Mouse (Mus musculus) kidney, postnatal 0 days (tissue): ENCODE measurements around the gene Letm1. TPM values are rescaled to one million over a fixed set of nuclear protein-coding genes. Genes with fewer than 3 reads are reported as not detected.
A peak's percentile ranks its signal among the peaks of the same experiment; 100 is the strongest.

Source experiments
- ATAC-seq: fragments of 200-750 bp; cut with Nextera tagmentation; replicated peaks from 2 replicates; pipeline ENCODE4 v1.8.0; 2017; ENCODE audit warnings: low read depth, moderate number of reproducible peaks, moderate TSS enrichment, moderate library complexity; ENCODE audit not compliant: low FRiP score
- DNase-seq: peaks from one replicate; pipeline ENCODE4 v3.0.0-alpha.2; 2016; ENCODE audit warnings: low spot score
- H3K27ac ChIP-seq: fragments of 300-500 bp; sonication (generic); 2 replicates; pipeline ENCODE4 v1.5.1; 2014; ENCODE audit warnings: mild to moderate bottlenecking
- H3K27me3 ChIP-seq: fragments of 300-500 bp; sonication (generic); 2 replicates; pipeline ENCODE4 v1.6.1; 2014; ENCODE audit warnings: low read length, mixed read lengths; ENCODE audit not compliant: insufficient read depth
- H3K36me3 ChIP-seq: fragments of 300-500 bp; sonication (generic); 2 replicates; pipeline ENCODE4 v1.6.1; 2014; ENCODE audit warnings: low read length, mixed read lengths; ENCODE audit not compliant: insufficient read depth
- H3K4me1 ChIP-seq: fragments of 300-500 bp; sonication (generic); replicated peaks from 2 replicates; pipeline ENCODE4 v1.6.1; 2014; ENCODE audit warnings: antibody characterized with exemption, low read length, mixed read lengths; ENCODE audit not compliant: insufficient read depth
- H3K4me2 ChIP-seq: fragments of 300-500 bp; sonication (generic); 2 replicates; pipeline ENCODE4 v1.6.1; 2014; ENCODE audit warnings: mild to moderate bottlenecking, low read length, moderate library complexity, mixed read lengths
- H3K4me3 ChIP-seq: fragments of 300-500 bp; sonication (generic); replicated peaks from 2 replicates; pipeline ENCODE4 v1.5.1; 2014; ENCODE audit warnings: low read depth, low read length
- H3K9ac ChIP-seq: fragments of 300-500 bp; sonication (generic); 2 replicates; pipeline ENCODE4 v1.6.1; 2014; ENCODE audit warnings: low read depth, low read length
- H3K9me3 ChIP-seq: fragments of 300-500 bp; sonication (generic); replicated peaks from 2 replicates; pipeline ENCODE4 v1.6.1; 2016; ENCODE audit warnings: low read length, inconsistent platforms, mixed read lengths
- CTCF ChIP-seq: IDR thresholded peaks from 2 replicates; pipeline ENCODE4 v1.5.1; 2016; ENCODE audit warnings: antibody characterized with exemption, low read depth, mild to moderate bottlenecking, moderate library complexity
- WGBS: fragments of 180-500 bp; shearing (Covaris S2); extraction: QIAGEN DNeasy Blood & Tissue Kit; methylation state at CpG from one replicate; pipeline ENCODE4 v1.1.7; 2014; 5-methylcytosine and 5-hydroxymethylcytosine counted together
- polyA plus RNA-seq: library from polyadenylated mRNA; unstranded; fragments of >200 nt; fragmentation: Nextera tagmentation; extraction: Ambion mirVana; gene quantifications from 2 replicates; pipeline ENCODE4 v1.2.1, GENCODE M21; 2015

Letm1 gene
- polyA plus RNA-seq, 1 experiment from 2014 or later, result 53.4 TPM

DNA sequence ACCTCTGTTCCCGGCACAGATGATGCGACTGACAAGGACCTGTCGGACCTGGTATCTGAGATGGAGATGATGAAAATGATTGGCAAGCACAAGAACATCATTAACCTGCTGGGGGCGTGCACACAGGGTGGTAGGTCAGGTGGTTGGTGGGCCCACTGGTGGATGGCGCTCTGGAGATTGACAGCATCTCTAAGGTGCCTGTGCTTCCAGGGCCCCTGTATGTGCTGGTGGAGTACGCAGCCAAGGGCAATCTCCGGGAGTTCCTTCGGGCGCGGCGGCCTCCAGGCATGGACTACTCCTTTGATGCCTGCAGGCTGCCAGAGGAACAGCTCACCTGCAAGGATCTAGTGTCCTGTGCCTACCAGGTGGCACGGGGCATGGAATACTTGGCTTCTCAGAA lies 48.8 kb downstream of the Letm1 start:
- no peak for DNase-seq
- Histone ChIP-seq H3K27ac (no peak overlapping the region), H3K4me3 (no peak overlapping the region), H3K9ac (no peak overlapping the region), H3K9me3 (no peaks in the 10 kb centered on the region), H3K27me3 (no peaks in the 10 kb centered on the region), H3K4me1 (no peaks in the 10 kb centered on the region), H3K36me3 (peaks cover 16% of the 10 kb centered on the region; the same call in 1 of the 2 replicates), H3K4me2 (no peak overlapping the region)
- ATAC-seq, result no peak
- 89% methylated on average over 12 of the region's 12 CpGs for WGBS
- no peak for TF ChIP-seq CTCF

DNA sequence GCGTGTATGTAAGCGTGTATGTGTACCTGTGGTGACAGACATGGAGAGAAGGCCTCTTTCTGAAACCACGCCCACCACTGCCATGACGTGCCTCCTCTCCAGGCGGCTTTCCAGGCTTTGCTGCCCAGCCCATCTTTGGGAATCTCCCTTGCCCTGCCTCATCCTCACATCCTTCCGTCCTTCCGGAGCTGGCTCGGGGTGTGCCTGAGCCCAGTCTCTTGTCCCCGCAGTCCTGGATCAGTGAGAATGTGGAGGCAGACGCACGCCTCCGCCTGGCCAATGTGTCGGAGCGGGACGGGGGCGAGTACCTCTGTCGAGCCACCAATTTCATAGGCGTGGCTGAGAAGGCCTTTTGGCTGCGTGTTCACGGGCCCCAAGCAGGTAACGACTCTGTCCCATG lies 51.6 kb downstream of the Letm1 start:
- ATAC-seq, result no peak
- Histone ChIP-seq H3K4me1 (no peaks in the 10 kb centered on the region), H3K4me3 (no peak overlapping the region), H3K9ac (no peak overlapping the region), H3K27ac (no peak overlapping the region), H3K36me3 (peaks cover 16% of the 10 kb centered on the region; the same call in 1 of the 2 replicates), H3K9me3 (no peaks in the 10 kb centered on the region), H3K27me3 (no peaks in the 10 kb centered on the region), H3K4me2 (no peak overlapping the region)
- no peak for TF ChIP-seq CTCF
- DNase-seq, result no peak
- WGBS, result 48% methylated on average over 21 of the region's 21 CpGs

DNA sequence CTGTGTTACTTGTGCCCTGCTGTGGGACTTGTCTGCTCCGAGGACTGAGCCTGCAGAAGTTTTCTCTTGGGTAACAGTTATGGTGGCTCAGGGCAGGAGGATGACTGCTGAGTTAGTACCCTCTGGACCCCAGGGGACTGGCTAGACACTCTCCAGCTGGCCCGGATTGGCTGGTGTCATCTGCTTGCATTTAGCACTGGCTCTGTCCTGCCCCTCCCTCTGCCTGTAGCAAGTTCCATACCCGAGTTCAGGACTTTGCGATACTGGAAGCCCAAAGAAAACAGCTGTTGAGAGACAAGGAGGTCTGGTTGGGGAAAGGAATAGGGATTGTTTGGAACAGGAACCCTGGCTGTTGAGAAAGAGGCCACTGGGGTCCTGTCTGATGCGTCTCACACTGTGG lies 52.1 kb downstream of the Letm1 start:
- no peak for TF ChIP-seq CTCF
- no peak overlapping the region for H3K4me2 ChIP-seq
- H3K36me3 ChIP-seq, result peaks cover 16% of the 10 kb centered on the region; the same call in 1 of the 2 replicates
- H3K27me3 ChIP-seq, result no peaks in the 10 kb centered on the region
- no peak for DNase-seq
- H3K9ac ChIP-seq, result no peak overlapping the region
- no peak overlapping the region for H3K4me3 ChIP-seq
- H3K27ac ChIP-seq, result no peak overlapping the region
- WGBS, result 59% methylated on average over 5 of the region's 5 CpGs
- H3K9me3 ChIP-seq, result no peaks in the 10 kb centered on the region
- no peaks in the 10 kb centered on the region for H3K4me1 ChIP-seq
- no peak for ATAC-seq

DNA sequence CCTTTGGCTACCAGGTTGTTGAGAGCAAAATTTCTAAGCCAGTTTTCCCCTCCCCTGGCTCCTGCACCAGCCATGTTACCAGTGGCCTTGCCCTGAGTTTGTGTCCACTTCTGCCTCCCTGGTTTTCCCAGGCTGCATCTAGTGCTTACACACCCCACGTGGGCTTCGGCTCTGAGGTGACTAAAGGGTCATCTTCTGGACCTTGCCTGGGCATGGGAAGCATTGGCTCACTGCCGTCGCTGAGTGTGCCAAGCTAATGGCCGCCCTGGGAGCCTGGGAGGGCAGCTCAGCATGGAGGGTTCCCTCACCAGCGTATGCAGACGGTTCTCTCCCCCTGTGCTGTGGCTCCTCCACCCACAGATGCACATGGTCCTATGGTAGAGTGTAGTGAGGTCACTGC lies 53.8 kb downstream of the Letm1 start:
- H3K36me3 ChIP-seq, result peaks cover 12% of the 10 kb centered on the region; the same call in 1 of the 2 replicates
- H3K27me3 ChIP-seq, result no peaks in the 10 kb centered on the region
- H3K4me1 ChIP-seq, result peaks cover 3% of the 10 kb centered on the region; the same call in 1 of the 2 replicates
- H3K9ac ChIP-seq, result no peak overlapping the region
- no peak for DNase-seq
- H3K4me3 ChIP-seq, result no peak overlapping the region
- H3K9me3 ChIP-seq, result no peaks in the 10 kb centered on the region
- no peak overlapping the region for H3K4me2 ChIP-seq
- TF ChIP-seq CTCF, result no peak
- whole genome bisulfite sequencing, result 73% methylated on average over 7 of the region's 7 CpGs
- ATAC-seq, result no peak
- H3K27ac ChIP-seq, result no peak overlapping the region

DNA sequence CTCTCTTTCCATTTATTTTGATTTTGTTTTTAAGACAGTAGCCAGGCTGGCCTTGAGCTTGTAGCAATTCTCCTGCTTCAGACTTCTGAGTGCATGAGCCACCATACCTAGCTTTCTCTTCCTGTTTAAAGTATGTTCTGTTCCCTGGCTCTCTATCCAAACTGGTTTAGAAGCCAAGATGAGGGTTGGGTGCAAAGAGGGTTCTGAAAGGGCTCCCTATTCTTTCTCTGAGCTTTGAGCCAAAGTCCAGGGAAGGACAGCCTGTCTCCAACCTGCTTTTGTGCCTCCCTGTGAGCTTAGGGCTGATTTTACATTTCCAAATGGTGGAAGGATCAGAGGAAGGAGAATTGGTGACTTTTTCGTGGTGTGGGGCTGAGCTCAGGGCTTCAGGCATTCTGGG lies 55.7 kb downstream of the Letm1 start:
- Histone ChIP-seq H3K9ac (no peak overlapping the region), H3K27me3 (no peaks in the 10 kb centered on the region), H3K4me3 (no peak overlapping the region), H3K4me1 (peaks cover 19% of the 10 kb centered on the region), H3K4me2 (no peak overlapping the region), H3K9me3 (no peaks in the 10 kb centered on the region), H3K27ac (no peak overlapping the region), H3K36me3 (peaks cover 4% of the 10 kb centered on the region; the same call in 1 of the 2 replicates)
- no peak for DNase-seq
- WGBS, result 71% methylated on average over 1 of the region's 1 CpGs
- no peak for TF ChIP-seq CTCF
- ATAC-seq, result no peak

DNA sequence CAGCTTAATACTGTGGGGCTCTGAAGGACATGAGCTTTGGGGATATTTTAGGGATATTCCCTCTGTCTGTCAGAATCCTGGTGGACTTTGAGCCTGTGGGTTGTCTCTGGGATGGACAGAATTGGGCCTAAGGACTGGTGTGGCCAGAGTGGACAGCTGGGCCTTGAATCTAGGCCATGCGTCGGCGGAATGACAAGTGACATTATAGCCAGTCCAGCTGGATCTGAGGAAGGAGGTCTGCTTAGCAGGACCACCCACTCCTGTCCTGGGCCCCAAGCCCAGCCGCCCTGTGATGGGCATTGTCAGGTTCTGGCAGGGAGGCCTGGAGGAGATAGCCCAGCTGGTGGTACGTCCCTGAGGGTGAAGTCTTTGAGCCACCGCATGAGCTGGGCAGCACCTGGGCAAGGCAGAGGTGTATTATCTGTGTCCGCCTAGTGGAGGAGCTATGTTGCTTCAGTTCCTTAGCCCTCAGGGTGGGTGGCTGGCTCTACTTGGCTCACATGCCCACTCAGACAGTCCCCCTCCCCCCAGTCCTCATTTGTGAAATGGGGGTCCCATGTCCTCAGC lies 56.5 kb downstream of the Letm1 start:
- ATAC-seq (no peak), DNase-seq (peak; percentile 27)
- peaks cover 4% of the 10 kb centered on the region; the same call in 1 of the 2 replicates for H3K36me3 ChIP-seq
- no peak overlapping the region for H3K4me2 ChIP-seq
- H3K27me3 ChIP-seq, result no peaks in the 10 kb centered on the region
- H3K27ac ChIP-seq, result no peak overlapping the region
- WGBS, result 76% methylated on average over 7 of the region's 7 CpGs
- H3K4me1 ChIP-seq, result peaks cover 23% of the 10 kb centered on the region
- TF ChIP-seq CTCF, result peak; percentile 23; the same call in 1 of the 2 replicates
- H3K9ac ChIP-seq, result no peak overlapping the region
- no peaks in the 10 kb centered on the region for H3K9me3 ChIP-seq
- no peak overlapping the region for H3K4me3 ChIP-seq
